ENCODE assay signal across 8 mouse cellular contexts in the genomic region with DNA sequence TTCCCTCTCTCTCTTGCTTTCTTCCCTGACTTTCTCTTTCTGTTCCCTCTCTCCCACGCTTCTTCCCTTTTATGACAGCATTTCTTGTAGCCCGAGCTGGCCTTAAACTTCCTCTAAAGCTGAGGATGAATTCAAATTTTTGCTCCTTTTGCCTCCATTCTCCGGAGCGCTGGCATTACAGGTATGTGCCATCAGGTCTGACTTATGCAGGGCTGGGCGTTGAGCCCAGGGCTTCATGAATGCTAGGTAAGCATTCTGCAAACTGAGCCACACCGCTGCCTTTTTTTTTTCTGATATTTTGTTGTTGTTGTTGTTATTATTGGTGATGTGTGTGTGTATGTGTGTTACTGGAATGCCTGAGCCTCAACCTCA. TPM values are rescaled to one million over a fixed set of nuclear protein-coding genes. Genes with fewer than 3 reads are reported as not detected.
DNase-seq lines count a peak whose midpoint lies in the region; ATAC-seq and TF ChIP-seq lines count a peak whose summit lies in the region.

No protein-coding gene starts in this region.

- H3K27me3 ChIP-seq in ES-Bruce4 (ENCODE audit: control insufficient read depth, insufficient read depth, low read length, poor library complexity, severe bottlenecking), result no peaks in the 10 kb centered on the region

- H3K27ac ChIP-seq in ES-Bruce4 (ENCODE audit: insufficient read depth, low read length) (no peak overlapping the region), macrophage (peak overlapping the region; percentile 58)

- WGBS in macrophage (ENCODE audit: missing documents), result 4% methylated on average over 6 of the region's 6 CpGs

- no peak for TF ChIP-seq POLR2A in ES-Bruce4 (IDR thresholded peaks at IDR 0.05; ENCODE audit: insufficient read depth, low read length)

- H3K36me3 ChIP-seq in ES-Bruce4 (ENCODE audit: control insufficient read depth, insufficient read depth, low read length, poor library complexity, severe bottlenecking) (peaks cover 9% of the 10 kb centered on the region; the same call in 1 of the 2 replicates), macrophage (ENCODE audit: inconsistent target) (peaks cover 19% of the 10 kb centered on the region)

- peak overlapping the region; percentile 88 for H3K9ac ChIP-seq in ES-Bruce4 (ENCODE audit: low read depth, poor library complexity, severe bottlenecking)

- peak; percentile 18 for ATAC-seq in granulocyte monocyte progenitor cell, adult 5-6 weeks (replicated peaks; ENCODE audit: poor library complexity, severe bottlenecking)
- ATAC-seq in inflammation-experienced regulatory T-cells, adult 6 months, result no peak

- no peak for TF ChIP-seq EP300 in ES-Bruce4 (IDR thresholded peaks at IDR 0.05; ENCODE audit: insufficient read depth, low read depth, low read length)

- peaks cover 41% of the 10 kb centered on the region for H3K79me2 ChIP-seq in macrophage (ENCODE audit: inconsistent target)

- no peaks in the 10 kb centered on the region for H3K4me1 ChIP-seq in ES-Bruce4 (ENCODE audit: control insufficient read depth, insufficient read depth, low read length)

- H3K4me3 ChIP-seq in ES-Bruce4 (ENCODE audit: low read depth, low read length) (peak overlapping the region; percentile 84), macrophage (ENCODE audit: inconsistent target) (peak overlapping the region; percentile 60)

- no peak for TF ChIP-seq CTCF in ES-Bruce4 (IDR thresholded peaks at IDR 0.05; ENCODE audit: low read depth, low read length)

- DNase-seq in heart, adult 11 months, result peak; percentile 86
- DNase-seq in heart, adult 18-20 months, result no peak
- DNase-seq in adipocyte (ENCODE audit: low spot score), result no peak
- DNase-seq in cerebellum, postnatal 36 days, result no peak

- no peaks in the 10 kb centered on the region for H3K9me3 ChIP-seq in ES-Bruce4 (replicated peaks; ENCODE audit: control insufficient read depth, insufficient read depth, low read length, poor library complexity, severe bottlenecking)

RNA-seq across cellular contexts. Expression of a gene that starts 0.4 kb away (rescaled TPM):
- 1 to 10 TPM; 3.2 to 4.2 TPM for total RNA-seq in heart, adult 18-20 months (2021)
- polyA plus RNA-seq in ES-Bruce4 (2011; ENCODE audit: insufficient read depth, insufficient read length, low read depth, missing spikeins) (14.7 and 16.6 TPM in 2 replicates), macrophage (2018) (25.8 to 46.6 TPM (median 43.8 TPM) in 3 replicates)
- total RNA-seq in granulocyte monocyte progenitor cell, adult 5-6 weeks (2014; fragmentation: Nextera tagmentation), result 66.1 and 68.2 TPM in 2 replicates
- total RNA-seq in granulocyte monocyte progenitor cell, adult 5-6 weeks (2017), result 37.8 and 50.5 TPM in 2 replicates
- total RNA-seq in macrophage (2018; cell fraction: chromatin; rRNA removed), result 100 to 1,000 TPM in 18 of 26 experiments, 10 to 100 TPM in 8; 31.3 to 257 (median 130) TPM
- 10 to 100 TPM; 14.8 to 38.3 (median 25.4) TPM for total RNA-seq in macrophage (2018; cell fraction: cytosol; rRNA removed)
- 100 to 1,000 TPM in 11 of 26 experiments, 10 to 100 TPM in 15; 36.5 to 244 (median 93.9) TPM for total RNA-seq in macrophage (2018; cell fraction: nucleus; rRNA removed)
- 1 to 10 TPM; 4.1 to 7.4 (median 5.8) TPM for polyA plus RNA-seq in inflammation-experienced regulatory T-cells, adult 6 months (2017; shearing (Covaris generic))

RNA-seq across cellular contexts. Expression of a gene that starts 8.4 kb away (rescaled TPM):
- under 1 TPM; 0.15 to 0.32 TPM for total RNA-seq in heart, adult 18-20 months (2021)
- polyA plus RNA-seq in ES-Bruce4 (2011; ENCODE audit: insufficient read depth, insufficient read length, low read depth, missing spikeins) (0.30 and 0.84 TPM in 2 replicates), macrophage (2018) (0.12 TPM in 1 of 3 replicates, not detected in the others)
- not detected in 2 replicates for total RNA-seq in granulocyte monocyte progenitor cell, adult 5-6 weeks (2014; fragmentation: Nextera tagmentation)
- 1.5 TPM in 1 of 2 replicates, not detected in the other for total RNA-seq in granulocyte monocyte progenitor cell, adult 5-6 weeks (2017)
- total RNA-seq in macrophage (2018; cell fraction: chromatin; rRNA removed), result under 1 TPM in 1 of 26 experiments, not detected in 25; 0.79 TPM
- total RNA-seq in macrophage (2018; cell fraction: cytosol; rRNA removed), result under 1 TPM in 3 of 26 experiments, not detected in 23; 0.08 to 0.11 (median 0.08) TPM
- under 1 TPM in 1 of 26 experiments, not detected in 25; 0.26 TPM for total RNA-seq in macrophage (2018; cell fraction: nucleus; rRNA removed)
- polyA plus RNA-seq in inflammation-experienced regulatory T-cells, adult 6 months (2017; shearing (Covaris generic)), result under 1 TPM in 2 of 3 experiments, not detected in 1; 0.55 to 0.61 TPM

RNA-seq across cellular contexts. Expression of a gene that starts 8.9 kb away (rescaled TPM):
- total RNA-seq in heart, adult 18-20 months (2021), result 10 to 100 TPM; 58.7 to 64.6 TPM
- polyA plus RNA-seq in ES-Bruce4 (2011; ENCODE audit: insufficient read depth, insufficient read length, low read depth, missing spikeins) (21.1 and 24.3 TPM in 2 replicates), macrophage (2018) (32.5 to 106 TPM (median 78.4 TPM) in 3 replicates)
- 132 and 143 TPM in 2 replicates for total RNA-seq in granulocyte monocyte progenitor cell, adult 5-6 weeks (2014; fragmentation: Nextera tagmentation)
- total RNA-seq in granulocyte monocyte progenitor cell, adult 5-6 weeks (2017), result 80.9 and 86.9 TPM in 2 replicates
- 10 to 100 TPM in 11 of 26 experiments, 1 to 10 TPM in 15; 2.7 to 26.8 (median 9.0) TPM for total RNA-seq in macrophage (2018; cell fraction: chromatin; rRNA removed)
- total RNA-seq in macrophage (2018; cell fraction: cytosol; rRNA removed), result 10 to 100 TPM; 45.5 to 92.3 (median 68.9) TPM
- total RNA-seq in macrophage (2018; cell fraction: nucleus; rRNA removed), result 10 to 100 TPM in 24 of 26 experiments, 1 to 10 TPM in 2; 6.3 to 43.1 (median 17.2) TPM
- 100 to 1,000 TPM; 113 to 131 (median 127) TPM for polyA plus RNA-seq in inflammation-experienced regulatory T-cells, adult 6 months (2017; shearing (Covaris generic))

RNA-seq across cellular contexts. Expression of a gene that starts 15.6 kb away (rescaled TPM):
- total RNA-seq in heart, adult 18-20 months (2021), result not detected
- polyA plus RNA-seq in ES-Bruce4 (2011; ENCODE audit: insufficient read depth, insufficient read length, low read depth, missing spikeins) (not detected in 2 replicates), macrophage (2018) (not detected in 3 replicates)
- total RNA-seq in granulocyte monocyte progenitor cell, adult 5-6 weeks (2014; fragmentation: Nextera tagmentation), result not detected in 2 replicates
- 0.05 TPM in 1 of 2 replicates, not detected in the other for total RNA-seq in granulocyte monocyte progenitor cell, adult 5-6 weeks (2017)
- not detected for total RNA-seq in macrophage (2018; cell fraction: chromatin; rRNA removed)
- not detected for total RNA-seq in macrophage (2018; cell fraction: cytosol; rRNA removed)
- not detected for total RNA-seq in macrophage (2018; cell fraction: nucleus; rRNA removed)
- under 1 TPM in 1 of 3 experiments, not detected in 2; 0.16 TPM for polyA plus RNA-seq in inflammation-experienced regulatory T-cells, adult 6 months (2017; shearing (Covaris generic))

RNA-seq across cellular contexts. Expression of a gene that starts 15.6 kb away (rescaled TPM):
- under 1 TPM in 1 of 2 experiments, not detected in 1; 0.15 TPM for total RNA-seq in heart, adult 18-20 months (2021)
- polyA plus RNA-seq in ES-Bruce4 (2011; ENCODE audit: insufficient read depth, insufficient read length, low read depth, missing spikeins), result 14.6 and 15.4 TPM in 2 replicates
- total RNA-seq in granulocyte monocyte progenitor cell, adult 5-6 weeks (2014; fragmentation: Nextera tagmentation), result 4.2 and 7.9 TPM in 2 replicates
- 2.9 and 3.9 TPM in 2 replicates for total RNA-seq in granulocyte monocyte progenitor cell, adult 5-6 weeks (2017)
- 1 to 10 TPM in 19 of 26 experiments, under 1 TPM in 7; 0.34 to 4.1 (median 1.7) TPM for total RNA-seq in macrophage (2018; cell fraction: chromatin; rRNA removed)
- under 1 TPM in 23 of 26 experiments, not detected in 3; 0.04 to 0.26 (median 0.14) TPM for total RNA-seq in macrophage (2018; cell fraction: cytosol; rRNA removed)
- total RNA-seq in macrophage (2018; cell fraction: nucleus; rRNA removed), result 1 to 10 TPM in 17 of 26 experiments, under 1 TPM in 9; 0.23 to 4.5 (median 1.4) TPM
- 0.14 to 0.54 TPM (median 0.29 TPM) in 3 replicates for polyA plus RNA-seq in macrophage (2018)
- under 1 TPM in 2 of 3 experiments, not detected in 1; 0.14 to 0.35 TPM for polyA plus RNA-seq in inflammation-experienced regulatory T-cells, adult 6 months (2017; shearing (Covaris generic))
